Mouse (Mus musculus) Patski (cell line): ENCODE data around the gene Kntc1. TPM values are rescaled to one million over a fixed set of nuclear protein-coding genes. Genes with fewer than 3 reads are reported as not detected.
A peak's percentile ranks its signal among the peaks of the same experiment; 100 is the strongest.
"Not testable (repeated sequence)": the region's sequence is repeated elsewhere in the genome, so short reads cannot be mapped to it uniquely, and the experiment has no call there.

Source experiments
- ATAC-seq: fragments of 100-300 bp; one replicate; pipeline ENCODE4 v1.8.0; 2021
- CTCF ChIA-PET: fragments of 350-600 bp; sonication (Branson Sonifier 250); formaldehyde crosslinking; loops from one replicate; lab custom pipeline; 2022; ENCODE audit warnings: inconsistent platforms; lab: Charles Lee
- POLR2A ChIA-PET: fragments of 350-600 bp; sonication (Branson Sonifier 250); formaldehyde crosslinking; loops from one replicate; lab custom pipeline; 2022; ENCODE audit warnings: antibody characterized with exemption, inconsistent platforms; lab: Charles Lee
- DNase-seq: peaks from one replicate; pipeline ENCODE4 v3.0.0-alpha.2; 2011; ENCODE audit warnings: low read depth, low spot score
- H3K27me3 ChIP-seq: fragments of 371-371 bp; one replicate; pipeline ENCODE4 v1.5.1; 2021
- CTCF ChIP-seq: fragments of 100-300 bp; IDR thresholded peaks from one replicate; pipeline ENCODE4 v1.5.1; 2021
- in situ Hi-C: fragments of 300-500 bp; cut with MboI; formaldehyde crosslinking; loops from 3 replicates; pipeline ENCODE4 v1.11.1; 2018; ENCODE audit warnings: low pct_unique_long_range_greater_than_20kb, mixed read lengths
- polyA plus RNA-seq: library from polyadenylated mRNA; unstranded; gene quantifications from one replicate; pipeline ENCODE4 v1.2.3, GENCODE M21; 2021

Kntc1 gene
- polyA plus RNA-seq, 1 experiment from 2014 or later, result 25.5 TPM

GRCm38 (mm10) chr5:123744358-123744757, 5.2 kb upstream of the Kntc1 start:
- CTCF ChIA-PET, result interaction anchor here (1.3 kb wide), 1 partner anchor 22 kb away, joined by 4 read pairs; no protein-coding TSS in a partner anchor
- in situ Hi-C loops, result no loop called here
- no peaks in the 10 kb centered on the region for H3K27me3 ChIP-seq
- ATAC-seq (no peak), DNase-seq (no peak)
- POLR2A ChIA-PET, result no interaction called here
- no peak for TF ChIP-seq CTCF

- no peaks in the 10 kb centered on the region for H3K27me3 ChIP-seq
- ChIA-PET POLR2A (interaction anchor here (0.7 to 1.1 kb wide), 4 partner anchors 16 to 165 kb away, joined by 3 to 5 read pairs (median 4); no protein-coding TSS in a partner anchor), CTCF (interaction anchor here (0.9 to 1.7 kb wide), 2 partner anchors 11 to 15 kb away, joined by 3 to 5 read pairs; no protein-coding TSS in a partner anchor)
- in situ Hi-C loops, result no loop called here
- ATAC-seq (no peak), DNase-seq (no peak)
- no peak for TF ChIP-seq CTCF
These were observed 3.3 kb upstream of the Kntc1 start for GRCm38 (mm10) chr5:123746253-123746652.

GRCm38 (mm10) chr5:123747604-123748003, 1.9 kb upstream of the Kntc1 start:
- in situ Hi-C loops, result no loop called here
- TF ChIP-seq CTCF, result no peak

GRCm38 (mm10) chr5:123748339-123749064, 1.0 kb upstream of the Kntc1 start:
- no peak for TF ChIP-seq CTCF
- ATAC-seq (no peak), DNase-seq (peak; percentile 30)
- ChIA-PET POLR2A (interaction anchor here (0.6 to 2.0 kb wide), 12 partner anchors 9 to 461 kb away, joined by 3 to 12 read pairs (median 4); partner anchors contain the start of gene Zcchc8), CTCF (interaction anchor here (0.8 to 1.0 kb wide), 2 partner anchors 17 to 19 kb away, joined by 3 read pairs; no protein-coding TSS in a partner anchor)
- in situ Hi-C loops, result no loop called here
- H3K27me3 ChIP-seq, result no peaks in the 10 kb centered on the region

More at GRCm38 (mm10) chr5:123747604-123748003, 1.9 kb upstream of the Kntc1 start:
- no peaks in the 10 kb centered on the region for H3K27me3 ChIP-seq
- CTCF ChIA-PET, result interaction anchor here (1.0 to 1.1 kb wide), 2 partner anchors 9 to 12 kb away, joined by 3 read pairs; no protein-coding TSS in a partner anchor
- DNase-seq (no peak), ATAC-seq (no peak)
- POLR2A ChIA-PET, result interaction anchor here (0.6 to 2.0 kb wide), 2 partner anchors 27 to 29 kb away, joined by 3 to 12 read pairs; partner anchors contain the start of gene Zcchc8

GRCm38 (mm10) chr5:123765506-123765905, 16.0 kb downstream of the Kntc1 start:
- no peak for TF ChIP-seq CTCF
- no peak for ATAC-seq
- ChIA-PET POLR2A (no interaction called here), CTCF (no interaction called here)
- no peaks in the 10 kb centered on the region for H3K27me3 ChIP-seq
- in situ Hi-C loops, result no loop called here
- no peak for DNase-seq

- CTCF ChIA-PET, H3K27me3 ChIP-seq, POLR2A ChIA-PET, DNase-seq, ATAC-seq, in situ Hi-C loops: not testable (repeated sequence)
These were observed 16.9 kb downstream of the Kntc1 start for GRCm38 (mm10) chr5:123766455-123766854.

- in situ Hi-C loops, result no loop called here
- TF ChIP-seq CTCF, result no peak
- no peak for DNase-seq
- ATAC-seq, result no peak
- ChIA-PET CTCF (interaction anchor here (1.4 kb wide), 1 partner anchor 24 kb away, joined by 3 read pairs; no protein-coding TSS in a partner anchor), POLR2A (no interaction called here)
- H3K27me3 ChIP-seq, result no peaks in the 10 kb centered on the region
These were observed 23.9 kb downstream of the Kntc1 start for GRCm38 (mm10) chr5:123773441-123773840.

- ATAC-seq, result no peak
These were observed 31.2 kb downstream of the Kntc1 start for GRCm38 (mm10) chr5:123780716-123781115.

GRCm38 (mm10) chr5:123781864-123782263, 32.3 kb downstream of the Kntc1 start:
- TF ChIP-seq CTCF, result no peak
- H3K27me3 ChIP-seq, result no peaks in the 10 kb centered on the region
- ChIA-PET POLR2A (no interaction called here), CTCF (interaction anchor here (1.3 to 1.5 kb wide), 2 partner anchors 11 to 15 kb away, joined by 3 read pairs; no protein-coding TSS in a partner anchor)
- DNase-seq (no peak), ATAC-seq (no peak)
- in situ Hi-C loops, result no loop called here

More at GRCm38 (mm10) chr5:123780716-123781115, 31.2 kb downstream of the Kntc1 start:
- H3K27me3 ChIP-seq, result no peaks in the 10 kb centered on the region
- ChIA-PET CTCF (interaction anchor here (1.3 to 1.7 kb wide), 3 partner anchors 10 to 16 kb away, joined by 3 to 8 read pairs (median 3); no protein-coding TSS in a partner anchor), POLR2A (no interaction called here)
- no peak for TF ChIP-seq CTCF
- in situ Hi-C loops, result no loop called here
- no peak for DNase-seq

GRCm38 (mm10) chr5:123788976-123789375, 39.5 kb downstream of the Kntc1 start:
- ATAC-seq, result no peak
- no peak for TF ChIP-seq CTCF
- CTCF ChIA-PET, result no interaction called here

More at GRCm38 (mm10) chr5:123788976-123789375, 39.5 kb downstream of the Kntc1 start:
- in situ Hi-C loops, result no loop called here
- POLR2A ChIA-PET, result interaction anchor here (1.2 kb wide), 1 partner anchor 10 kb away, joined by 3 read pairs; no protein-coding TSS in a partner anchor
- DNase-seq, result no peak
- H3K27me3 ChIP-seq, result no peaks in the 10 kb centered on the region
